Mouse (Mus musculus) R1 (cell line): ENCODE data around the gene Qtrt1.
"Not testable (repeated sequence)": the region's sequence is repeated elsewhere in the genome, so short reads cannot be mapped to it uniquely, and the experiment has no call there.

ENCODE experiments used
- DNase-seq: peaks from one replicate; pipeline ENCODE4 v3.0.0-alpha.2; 2018; ENCODE audit warnings: low read depth, low spot score

The Qtrt1 gene

GRCm38 (mm10) chr9:21450270-21450669, 38.6 kb downstream of the Qtrt1 start:
- no peak for DNase-seq

- no peak for DNase-seq
Observed at GRCm38 (mm10) chr9:21451391-21451790, 39.8 kb downstream of the Qtrt1 start.

DNA sequence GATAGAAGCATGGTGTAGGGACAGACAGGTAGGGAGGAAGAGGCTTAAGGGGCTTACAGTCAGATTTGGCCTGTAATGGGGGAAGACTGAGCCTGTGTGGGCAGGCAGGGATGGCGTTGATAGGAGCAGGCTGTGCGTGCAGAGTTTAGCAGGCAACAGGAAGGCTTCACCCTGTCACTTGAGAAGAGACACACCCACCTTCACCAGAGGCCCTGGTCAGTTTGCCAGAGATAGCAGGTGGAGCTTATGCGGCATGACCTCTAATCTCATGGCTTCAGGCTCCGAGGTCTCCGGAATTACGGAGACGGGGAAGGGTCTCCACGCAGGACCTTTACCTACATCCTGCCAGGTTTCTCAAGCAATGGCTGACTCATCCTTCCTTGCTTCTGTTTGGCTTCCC, 40.2 kb downstream of the Qtrt1 start:
- no peak for DNase-seq

- DNase-seq, result no peak
Observed at GRCm38 (mm10) chr9:21453003-21453402, 41.4 kb downstream of the Qtrt1 start.

GRCm38 (mm10) chr9:21453459-21453858, 41.8 kb downstream of the Qtrt1 start:
- no peak for DNase-seq

GRCm38 (mm10) chr9:21454556-21454955, 42.9 kb downstream of the Qtrt1 start:
- DNase-seq, result no peak

DNA sequence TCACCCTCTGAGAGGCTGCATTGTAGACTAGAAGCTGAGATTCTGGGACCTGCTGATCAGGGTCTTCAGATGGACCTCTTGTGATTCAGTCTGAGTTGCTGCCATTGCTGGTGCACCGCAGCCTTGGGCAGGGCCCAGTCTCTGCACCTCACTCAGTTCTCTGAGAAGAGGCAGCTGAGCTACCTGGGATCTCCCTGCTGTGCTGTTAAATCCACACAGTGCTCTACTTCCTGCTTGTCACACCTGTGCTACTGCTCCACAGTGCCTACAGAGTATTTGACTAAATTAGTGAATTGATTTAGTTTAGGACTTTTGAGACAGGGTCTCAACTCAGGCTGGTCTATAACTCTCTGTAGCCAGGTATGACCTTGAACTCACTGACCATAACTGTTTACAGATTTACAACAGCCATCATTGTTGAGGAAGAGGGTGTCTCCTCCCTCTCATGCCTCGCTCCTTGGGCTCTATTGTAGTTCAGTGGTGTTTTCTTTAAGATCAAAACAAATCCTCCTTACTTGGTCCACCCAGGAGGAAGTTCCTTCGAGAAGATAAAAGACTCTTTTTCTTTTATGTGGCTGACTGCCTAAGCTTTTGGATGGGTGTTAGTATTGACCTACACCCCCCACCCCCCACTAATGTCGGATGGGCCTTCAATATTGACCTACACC, 43.6 kb downstream of the Qtrt1 start:
- DNase-seq, result peak; percentile 81

- peak; percentile 92 for DNase-seq
Observed at GRCm38 (mm10) chr9:21456246-21456929, 44.8 kb downstream of the Qtrt1 start.

DNA sequence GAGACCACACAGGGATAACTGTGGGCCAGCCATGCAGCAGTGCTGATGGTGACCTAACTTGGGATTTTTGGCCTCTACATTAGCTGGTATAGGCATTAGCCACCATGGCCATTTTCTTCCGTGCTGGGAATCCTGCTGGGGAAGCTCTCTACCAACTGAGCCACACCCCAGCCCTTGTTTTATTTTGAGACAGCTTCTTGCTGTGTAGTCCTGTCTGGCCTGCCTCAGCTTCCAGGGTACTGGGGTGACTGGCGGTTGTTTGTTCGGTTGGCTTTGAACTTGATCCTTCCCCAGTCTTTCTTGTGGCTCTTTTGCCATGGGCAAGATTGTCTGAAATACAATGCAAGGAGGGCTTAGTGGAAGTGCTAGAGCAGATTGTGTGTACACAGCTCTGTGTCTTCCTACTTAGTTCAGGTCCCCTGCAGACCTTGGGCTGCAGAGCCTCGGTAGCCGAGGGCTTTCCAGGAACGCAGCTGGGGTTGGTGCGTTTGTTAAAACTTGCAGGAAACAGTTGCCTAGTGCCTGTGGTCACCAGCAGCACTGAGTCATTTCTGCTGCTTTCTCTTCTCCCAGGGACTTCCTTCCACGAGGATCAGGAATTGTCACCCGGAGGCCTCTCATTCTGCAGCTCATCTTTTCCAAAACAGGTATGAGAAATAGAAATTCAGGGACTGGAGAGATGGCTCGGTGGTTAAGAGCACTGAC, 45.4 kb downstream of the Qtrt1 start:
- DNase-seq, result peak; percentile 90

- DNase-seq, result no peak
Observed at GRCm38 (mm10) chr9:21458821-21459220, 47.2 kb downstream of the Qtrt1 start.

DNA sequence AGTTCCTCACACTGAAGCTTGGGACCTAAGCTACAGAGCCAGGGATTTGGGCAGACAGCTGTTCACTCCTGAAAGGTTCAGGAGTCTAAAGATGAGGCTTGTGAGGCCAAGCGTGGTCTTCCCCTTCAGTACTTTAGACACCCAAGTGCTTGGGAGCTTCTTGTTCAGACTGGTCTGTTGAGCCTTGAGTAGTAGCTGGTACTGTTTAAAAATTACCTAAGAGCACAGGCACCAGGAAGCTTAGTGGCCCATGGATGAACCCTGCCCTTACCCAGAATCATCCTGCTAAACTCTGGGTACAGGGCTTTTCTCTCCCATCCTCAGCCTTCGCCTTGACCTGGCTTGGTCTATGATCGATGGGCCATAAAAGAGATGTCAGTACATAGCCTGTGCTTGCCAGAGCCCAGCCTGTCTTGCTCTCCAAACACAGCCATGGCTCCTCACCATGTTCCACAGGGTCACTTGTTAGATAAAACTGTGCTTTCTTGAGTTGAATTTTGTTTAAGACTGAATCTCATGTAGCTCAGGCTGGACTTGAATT, 48.8 kb downstream of the Qtrt1 start:
- no peak for DNase-seq

DNA sequence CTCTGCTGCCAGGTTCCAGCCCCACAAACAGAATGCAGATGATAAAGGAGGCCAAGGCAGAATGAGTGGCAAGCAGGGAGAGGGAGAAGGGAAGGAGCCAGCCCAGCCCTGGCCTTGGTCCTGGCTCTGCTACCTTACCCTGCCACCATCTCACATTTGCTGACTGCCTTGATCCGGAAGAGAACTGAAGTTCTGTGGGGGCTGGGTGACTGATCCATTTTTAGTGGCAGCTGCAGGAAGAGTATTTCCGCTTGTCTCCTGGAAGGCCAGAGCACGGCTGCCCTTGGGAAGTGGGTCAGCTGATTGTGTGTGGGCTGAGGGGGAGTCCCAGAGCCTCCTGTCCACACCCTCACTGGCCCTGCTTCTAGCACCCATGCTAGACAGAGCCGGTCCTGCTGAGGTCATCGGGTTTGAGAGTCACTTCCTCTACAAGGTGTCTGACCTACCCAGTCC, 51.5 kb downstream of the Qtrt1 start:
- DNase-seq, result peak; percentile 61

GRCm38 (mm10) chr9:21463766-21464564, 52.3 kb downstream of the Qtrt1 start:
- no peak for DNase-seq

GRCm38 (mm10) chr9:21464565-21464928, 52.9 kb downstream of the Qtrt1 start:
- not testable (repeated sequence) for DNase-seq

- peak; percentile 78 for DNase-seq
Observed at GRCm38 (mm10) chr9:21469032-21470024, 57.7 kb downstream of the Qtrt1 start.
